32 mouse cellular contexts compared by ENCODE assay signal in the genomic region with DNA sequence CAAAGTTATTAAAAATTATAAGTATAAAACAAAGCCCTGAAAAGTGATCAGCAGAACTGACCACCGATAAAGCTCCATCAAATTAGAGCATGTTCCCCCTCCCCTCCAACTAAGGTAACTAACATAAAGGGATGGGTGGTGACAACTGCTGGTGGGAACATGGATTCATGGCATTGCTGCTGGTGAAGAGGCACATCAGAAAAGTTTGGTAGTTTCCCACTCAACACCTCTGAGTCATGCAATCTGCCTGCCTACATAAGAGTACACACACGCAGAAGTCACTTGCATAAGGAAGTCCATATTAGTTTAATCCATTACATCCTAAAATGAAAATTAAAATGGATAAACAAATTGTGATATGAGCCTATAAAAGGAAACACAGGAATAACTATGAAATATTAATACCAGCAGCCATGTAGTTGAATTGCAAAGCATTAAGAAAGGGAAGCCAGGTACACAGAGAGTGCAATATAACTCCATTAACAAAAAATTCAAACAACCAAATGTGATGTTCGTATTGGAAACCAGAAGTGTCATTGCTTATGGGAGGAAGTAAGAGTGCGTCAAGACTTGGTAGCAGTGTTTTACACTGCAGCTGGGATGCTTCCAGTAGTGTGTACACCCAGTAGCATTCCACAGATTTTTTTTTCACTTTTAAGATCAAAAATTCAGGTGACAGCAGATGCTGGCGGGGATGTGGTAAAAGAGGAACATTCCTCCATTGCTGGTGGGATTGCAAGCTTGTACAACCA.
DNase-seq lines count a peak whose midpoint lies in the region; ATAC-seq lines count a peak whose summit lies in the region.
"Had no signal": no experiment of that assay in that cellular context is flagged by ENCODE, and none has a peak within 500 bp of the region (broad histone marks: within the 10 kb centered on the region; RNA-seq: fewer than 3 reads in every experiment).

No protein-coding gene starts in this region.

- H3K4me1 ChIP-seq in forebrain, embryonic 15.5 days: no peaks in the 10 kb centered on the region
- H3K4me1 ChIP-seq: embryonic facial prominence, embryonic 13.5 days; forebrain, embryonic 10.5 days; heart, embryonic 13.5 days; liver, embryonic 13.5 days; megakaryocyte, embryonic 14.5 days; midbrain, embryonic 12.5 days; stomach, embryonic 15.5 days had no signal

- no peak overlapping the region for H3K9ac ChIP-seq in forebrain, embryonic 15.5 days (replicated peaks)
- H3K9ac ChIP-seq: embryonic facial prominence, embryonic 13.5 days; heart, embryonic 13.5 days; hindbrain, embryonic 14.5 days; liver, embryonic 13.5 days; midbrain, embryonic 12.5 days; stomach, embryonic 15.5 days had no signal

- H3K4me2 ChIP-seq in forebrain, embryonic 15.5 days (replicated peaks): no peak overlapping the region
- H3K4me2 ChIP-seq: embryonic facial prominence, embryonic 13.5 days; heart, embryonic 13.5 days; hindbrain, embryonic 14.5 days; liver, embryonic 13.5 days; midbrain, embryonic 12.5 days; stomach, embryonic 15.5 days had no signal

- H3K27me3 ChIP-seq in forebrain, embryonic 15.5 days: no peaks in the 10 kb centered on the region
- H3K27me3 ChIP-seq: CH12.LX; embryonic facial prominence, embryonic 13.5 days; heart, embryonic 13.5 days; liver, embryonic 13.5 days; megakaryocyte, embryonic 14.5 days; midbrain, embryonic 12.5 days; stomach, embryonic 15.5 days had no signal

- H3K36me3 ChIP-seq in forebrain, embryonic 15.5 days: no peaks in the 10 kb centered on the region
- H3K36me3 ChIP-seq: embryonic facial prominence, embryonic 13.5 days; forebrain, embryonic 10.5 days; heart, embryonic 13.5 days; liver, embryonic 13.5 days; midbrain, embryonic 12.5 days; stomach, embryonic 15.5 days had no signal

- no peak overlapping the region for H3K4me3 ChIP-seq in forebrain, embryonic 15.5 days
- H3K4me3 ChIP-seq: embryonic facial prominence, embryonic 13.5 days; forebrain, embryonic 10.5 days; heart, adult 2 months; heart, embryonic 13.5 days; liver, embryonic 13.5 days; megakaryocyte, embryonic 14.5 days; midbrain, embryonic 12.5 days; stomach, embryonic 15.5 days had no signal

- ATAC-seq in frontal cortex, adult (ENCODE audit: low TSS enrichment): peak; percentile 98
- no peak for ATAC-seq in cerebellum, adult (ENCODE audit: insufficient number of reproducible peaks, low FRiP score, low TSS enrichment)
- ATAC-seq in forebrain, embryonic 15.5 days (replicated peaks): no peak
- ATAC-seq: activated CD4-positive, CD25-positive, alpha-beta regulatory T cell, adult 4 months; forebrain, embryonic 16.5 days; intestine, postnatal 0 days; lung, postnatal 0 days had no signal

- intact Hi-C loops in left cerebral cortex, postnatal 25 days (cut with DNase I): loop anchor here (1.0 to 5.0 kb wide), 3 partner anchors 32 to 105 kb away; no protein-coding TSS in a partner anchor

- H3K9me3 ChIP-seq in forebrain, embryonic 15.5 days: no peaks in the 10 kb centered on the region
- H3K9me3 ChIP-seq: embryonic facial prominence, embryonic 13.5 days; forebrain, embryonic 10.5 days; heart, embryonic 13.5 days; liver, embryonic 13.5 days; megakaryocyte, embryonic 14.5 days; midbrain, embryonic 12.5 days; stomach, embryonic 15.5 days had no signal

- DNase-seq in frontal cortex, postnatal 25 days (ENCODE audit: low spot score in 2 of 2): no peak
- peak; percentile 50 for DNase-seq in layer of hippocampus, adult 9-11 months
- DNase-seq in layer of hippocampus, postnatal 10 days (ENCODE audit: low spot score in 2 of 2): no peak
- DNase-seq in brain, adult 2 months (ENCODE audit: low read depth, low spot score): peak; percentile 89
- DNase-seq in left cerebral cortex, postnatal 25 days (ENCODE audit: low spot score in 2 of 2): peak; percentile 40 to 92
- DNase-seq: adrenal gland, adult 2 months; adrenal gland, postnatal 36 days; cerebellum, adult 9-10 months; heart, adult 2 months; heart, postnatal 10 days; kidney, adult 9 months; kidney, postnatal 10 days; liver, embryonic 13.5 days; lung, adult 18-20 months; lung, postnatal 4 days; retina, postnatal 1 day; thymus, postnatal 14 days had no signal

- WGBS in forebrain, embryonic 15.5 days: 92% methylated on average over 5 of the region's 5 CpGs

- no peak overlapping the region for H3K27ac ChIP-seq in forebrain, embryonic 15.5 days (replicated peaks)
- H3K27ac ChIP-seq: embryonic facial prominence, embryonic 13.5 days; forebrain, embryonic 10.5 days; heart, adult 2 months; heart, embryonic 13.5 days; hindbrain, embryonic 14.5 days; liver, embryonic 13.5 days; midbrain, embryonic 12.5 days; stomach, embryonic 15.5 days had no signal

Comparison
In these comparisons a context has a peak if more than half of its experiments do, and no peak if none do; other contexts are left out.
1. DNase-seq: peak in layer of hippocampus, adult 9-11 months (single experiment), brain, adult 2 months (single experiment) and left cerebral cortex, postnatal 25 days (2 of 2); none in frontal cortex, postnatal 25 days (0 of 2) and layer of hippocampus, postnatal 10 days (0 of 2).